Mouse (Mus musculus) CD4-positive, CD25-positive, alpha-beta regulatory T cell, adult 4 months (primary cell): ENCODE data around the gene Mapk8ip3. TPM values are rescaled to one million over a fixed set of nuclear protein-coding genes. Genes with fewer than 3 reads are reported as not detected.

ENCODE experiments used
- ATAC-seq: one replicate; pipeline ENCODE4 v1.8.0; 2017
- polyA plus RNA-seq, 2 experiments: library from polyadenylated mRNA; unstranded; fragments of 100-300 nt; shearing (Covaris generic); gene quantifications; one replicate each; pipeline ENCODE4 v1.2.1; 2017

Mapk8ip3 gene
- polyA plus RNA-seq, 2 experiments from 2014 or later: 31.7 to 41.9 TPM

DNA sequence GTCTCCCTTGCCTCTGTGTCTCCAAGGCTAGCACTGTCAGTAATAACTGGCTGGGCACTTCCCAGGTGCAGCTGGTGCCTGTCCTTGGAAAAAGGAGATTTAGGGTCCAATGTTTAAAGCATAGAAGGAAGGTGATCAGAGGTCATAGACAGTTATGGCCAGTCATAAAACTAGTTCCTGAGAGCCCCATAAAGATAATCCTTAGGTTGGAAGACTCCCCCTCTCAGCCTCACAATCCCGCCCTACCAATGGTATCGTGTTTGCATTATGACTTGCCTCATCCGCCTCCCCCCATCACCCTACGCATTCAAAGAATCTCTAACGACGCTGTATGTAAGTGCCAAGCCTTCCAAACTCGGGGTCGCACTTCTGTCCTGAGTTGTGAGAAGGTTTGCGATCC is 92.3 kb downstream of the Mapk8ip3 start:
- no peak for ATAC-seq

DNA sequence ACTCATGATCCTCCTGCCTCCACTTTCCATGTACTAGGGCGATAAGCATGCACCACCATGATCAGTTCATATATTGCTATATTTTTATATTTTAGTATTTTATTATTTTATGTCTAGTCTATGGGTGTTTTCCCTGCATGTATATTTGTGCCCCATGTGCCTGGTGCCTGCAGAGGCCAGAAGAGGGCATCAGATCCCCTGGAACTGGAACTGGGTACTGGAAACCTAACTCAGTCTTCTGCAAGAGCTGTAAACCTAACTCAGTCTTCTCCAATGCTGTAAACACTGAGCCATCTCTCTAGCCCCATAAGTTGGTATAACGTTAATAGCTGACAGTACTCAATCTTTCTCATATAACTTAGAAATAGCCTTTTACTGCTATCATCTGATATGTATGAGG is 94.1 kb downstream of the Mapk8ip3 start:
- ATAC-seq: no peak

Other genes starting within 250 kb of the Mapk8ip3 start
- 1 to 10 TPM; 1.1 TPM for gene Syngr3, start 247.0 kb downstream of the Mapk8ip3 start, polyA plus RNA-seq
- 10 to 100 TPM; 13.5 to 21.7 TPM for gene Gfer, start 240.8 kb downstream of the Mapk8ip3 start, polyA plus RNA-seq
- 1 to 10 TPM; 1.2 to 1.4 TPM for gene Noxo1, start 240.7 kb downstream of the Mapk8ip3 start, polyA plus RNA-seq
- 10 to 100 TPM; 38.1 to 71.3 TPM for gene Tbl3, start 229.3 kb downstream of the Mapk8ip3 start, polyA plus RNA-seq
- gene Rnf151, start 218.9 kb downstream of the Mapk8ip3 start, polyA plus RNA-seq: not detected
- 100 to 1,000 TPM; 608 to 780 TPM for gene Rps2, start 218.9 kb downstream of the Mapk8ip3 start, polyA plus RNA-seq
- 100 to 1,000 TPM; 227 to 245 TPM for gene Ndufb10, start 212.5 kb downstream of the Mapk8ip3 start, polyA plus RNA-seq
- not detected for gene Rpl3l, start 209.2 kb downstream of the Mapk8ip3 start, polyA plus RNA-seq
- 10 to 100 TPM; 29.3 to 30.1 TPM for gene Msrb1, start 200.3 kb downstream of the Mapk8ip3 start, polyA plus RNA-seq
- not detected for gene Hs3st6, start 184.0 kb downstream of the Mapk8ip3 start, polyA plus RNA-seq
- gene Meiob, start 132.7 kb downstream of the Mapk8ip3 start, polyA plus RNA-seq: under 1 TPM in 1 of 2 experiments, not detected in 1; 0.24 TPM
- gene Hagh, start 96.8 kb downstream of the Mapk8ip3 start, polyA plus RNA-seq: 10 to 100 TPM; 27.0 to 31.8 TPM
- gene Fahd1, start 86.6 kb downstream of the Mapk8ip3 start, polyA plus RNA-seq: 1 to 10 TPM; 2.7 to 2.8 TPM
- gene Igfals, start 71.0 kb downstream of the Mapk8ip3 start, polyA plus RNA-seq: not detected
- 100 to 1,000 TPM in 1 of 2 experiments, 10 to 100 TPM in 1; 76.6 to 104 TPM for gene Nubp2, start 50.6 kb downstream of the Mapk8ip3 start, polyA plus RNA-seq
- 10 to 100 TPM; 53.0 to 59.5 TPM for gene Spsb3, start 50.3 kb downstream of the Mapk8ip3 start, polyA plus RNA-seq
- gene Eme2, start 41.9 kb downstream of the Mapk8ip3 start, polyA plus RNA-seq: 10 to 100 TPM; 19.9 to 41.4 TPM
- 10 to 100 TPM; 74.5 to 78.5 TPM for gene Mrps34, start 41.9 kb downstream of the Mapk8ip3 start, polyA plus RNA-seq
- gene Nme3, start 40.5 kb downstream of the Mapk8ip3 start, polyA plus RNA-seq: 10 to 100 TPM; 40.7 to 52.5 TPM
- gene Jpt2, start 23.7 kb upstream of the Mapk8ip3 start, polyA plus RNA-seq: 10 to 100 TPM; 28.2 to 39.5 TPM
- 1 to 10 TPM; 6.1 to 7.4 TPM for gene Cramp1l, start 78.8 kb upstream of the Mapk8ip3 start, polyA plus RNA-seq
- gene Ift140, start 79.1 kb upstream of the Mapk8ip3 start, polyA plus RNA-seq: 10 to 100 TPM; 12.3 to 25.1 TPM
- under 1 TPM; 0.56 to 0.79 TPM for gene Tmem204, start 146.6 kb upstream of the Mapk8ip3 start, polyA plus RNA-seq
- 10 to 100 TPM; 24.4 to 36.8 TPM for gene Telo2, start 179.0 kb upstream of the Mapk8ip3 start, polyA plus RNA-seq
- not detected for gene Ptx4, start 183.8 kb upstream of the Mapk8ip3 start, polyA plus RNA-seq
- gene Clcn7, start 196.4 kb upstream of the Mapk8ip3 start, polyA plus RNA-seq: 10 to 100 TPM; 18.2 to 33.2 TPM
- not detected for gene Ccdc154, start 225.5 kb upstream of the Mapk8ip3 start, polyA plus RNA-seq
- gene Gm38655, start 238.5 kb upstream of the Mapk8ip3 start, polyA plus RNA-seq: not detected
- 10 to 100 TPM; 15.6 to 20.7 TPM for gene BC003965, start 247.6 kb upstream of the Mapk8ip3 start, polyA plus RNA-seq